ENCODE assay signal across 14 mouse cellular contexts in genomic region chr17:83044515-83044914, GRCm38 (mm10).
DNase-seq lines count a peak whose midpoint lies in the region; ATAC-seq lines count a peak whose summit lies in the region.
"Had no signal": no experiment of that assay in that cellular context is flagged by ENCODE, and none has a peak within 500 bp of the region (broad histone marks: within the 10 kb centered on the region; RNA-seq: fewer than 3 reads in every experiment).

No protein-coding gene starts in this region.

- H3K4me1 ChIP-seq in forebrain, embryonic 11.5 days (replicated peaks; ENCODE audit: control insufficient read depth, insufficient read depth, low read length), result no peaks in the 10 kb centered on the region
- H3K4me1 ChIP-seq in forebrain, embryonic 14.5 days (ENCODE audit: control insufficient read depth, insufficient read depth, low read length), result no peaks in the 10 kb centered on the region
- H3K4me1 ChIP-seq in kidney, embryonic 15.5 days, result peaks cover 13% of the 10 kb centered on the region
- peaks cover 8% of the 10 kb centered on the region; the same call in 1 of the 2 replicates for H3K4me1 ChIP-seq in limb, embryonic 11.5 days (ENCODE audit: control insufficient read depth, insufficient read depth, low read length)
- H3K4me1 ChIP-seq: forebrain, embryonic 12.5 days; liver, embryonic 15.5 days; midbrain, embryonic 15.5 days; neural tube, embryonic 13.5 days had no signal

- 67% methylated on average over 6 of the region's 6 CpGs for WGBS in forebrain, embryonic 11.5 days
- WGBS in forebrain, embryonic 14.5 days, result 80% methylated on average over 6 of the region's 6 CpGs
- 63% methylated on average over 6 of the region's 6 CpGs for WGBS in kidney, embryonic 15.5 days
- WGBS in limb, embryonic 11.5 days, result 58% methylated on average over 6 of the region's 6 CpGs

- no peaks in the 10 kb centered on the region for H3K9me3 ChIP-seq in forebrain, embryonic 11.5 days (ENCODE audit: control insufficient read depth, low read length)
- no peaks in the 10 kb centered on the region for H3K9me3 ChIP-seq in forebrain, embryonic 14.5 days (replicated peaks; ENCODE audit: control insufficient read depth, low read length)
- H3K9me3 ChIP-seq in kidney, embryonic 15.5 days (replicated peaks), result no peaks in the 10 kb centered on the region
- H3K9me3 ChIP-seq in limb, embryonic 11.5 days (ENCODE audit: control insufficient read depth, low read length), result no peaks in the 10 kb centered on the region
- H3K9me3 ChIP-seq: forebrain, embryonic 12.5 days; heart, embryonic 13.5 days; hindbrain, embryonic 12.5 days; liver, embryonic 15.5 days; midbrain, embryonic 15.5 days; neural tube, embryonic 13.5 days had no signal

- H3K4me3 ChIP-seq in forebrain, embryonic 11.5 days (ENCODE audit: low read depth, low read length), result no peak overlapping the region
- no peak overlapping the region for H3K4me3 ChIP-seq in forebrain, embryonic 14.5 days (ENCODE audit: low read depth, low read length)
- H3K4me3 ChIP-seq in kidney, embryonic 15.5 days (replicated peaks), result no peak overlapping the region
- no peak overlapping the region for H3K4me3 ChIP-seq in limb, embryonic 11.5 days (ENCODE audit: low read depth, low read length)
- H3K4me3 ChIP-seq: forebrain, embryonic 12.5 days; heart, embryonic 13.5 days; hindbrain, embryonic 12.5 days; liver, embryonic 15.5 days; midbrain, embryonic 15.5 days; neural tube, embryonic 13.5 days had no signal

- no peak overlapping the region for H3K4me2 ChIP-seq in forebrain, embryonic 11.5 days (ENCODE audit: low read depth, low read length, severe bottlenecking)
- H3K4me2 ChIP-seq in forebrain, embryonic 14.5 days (ENCODE audit: low read length), result no peak overlapping the region
- no peak overlapping the region for H3K4me2 ChIP-seq in kidney, embryonic 15.5 days
- no peak overlapping the region for H3K4me2 ChIP-seq in limb, embryonic 11.5 days (ENCODE audit: low read depth, severe bottlenecking)
- H3K4me2 ChIP-seq: forebrain, embryonic 12.5 days; hindbrain, embryonic 12.5 days; liver, embryonic 15.5 days; midbrain, embryonic 15.5 days; neural tube, embryonic 13.5 days had no signal

- no peaks in the 10 kb centered on the region for H3K36me3 ChIP-seq in forebrain, embryonic 11.5 days (ENCODE audit: control insufficient read depth, insufficient read depth, low read length)
- no peaks in the 10 kb centered on the region for H3K36me3 ChIP-seq in forebrain, embryonic 14.5 days (ENCODE audit: control insufficient read depth, insufficient read depth, low read length)
- H3K36me3 ChIP-seq in kidney, embryonic 15.5 days, result no peaks in the 10 kb centered on the region
- no peaks in the 10 kb centered on the region for H3K36me3 ChIP-seq in limb, embryonic 11.5 days (ENCODE audit: control insufficient read depth, insufficient read depth, low read length)
- H3K36me3 ChIP-seq: forebrain, embryonic 12.5 days; heart, embryonic 13.5 days; hindbrain, embryonic 12.5 days; liver, embryonic 15.5 days; midbrain, embryonic 15.5 days; neural tube, embryonic 13.5 days had no signal

- DNase-seq in forebrain, embryonic 11.5 days (ENCODE audit: low spot score), result no peak
- DNase-seq in forebrain, embryonic 14.5 days (ENCODE audit: low spot score), result no peak
- DNase-seq in kidney, postnatal 36 days, result no peak
- no peak for DNase-seq in limb, embryonic 11.5 days (ENCODE audit: low spot score)
- DNase-seq in layer of hippocampus, adult 9-10 months (ENCODE audit: low spot score), result no peak
- DNase-seq in lung, postnatal 10 days, result no peak

- no peak overlapping the region for H3K9ac ChIP-seq in forebrain, embryonic 11.5 days (ENCODE audit: low read length)
- H3K9ac ChIP-seq in forebrain, embryonic 14.5 days (ENCODE audit: low read length), result no peak overlapping the region
- no peak overlapping the region for H3K9ac ChIP-seq in kidney, embryonic 15.5 days
- H3K9ac ChIP-seq in limb, embryonic 11.5 days (ENCODE audit: low read length), result no peak overlapping the region
- H3K9ac ChIP-seq: forebrain, embryonic 12.5 days; heart, embryonic 13.5 days; hindbrain, embryonic 12.5 days; liver, embryonic 15.5 days; midbrain, embryonic 15.5 days; neural tube, embryonic 13.5 days had no signal

- H3K27me3 ChIP-seq in forebrain, embryonic 11.5 days (ENCODE audit: control insufficient read depth, insufficient read depth, low read length), result no peaks in the 10 kb centered on the region
- H3K27me3 ChIP-seq in forebrain, embryonic 14.5 days (replicated peaks; ENCODE audit: control insufficient read depth, insufficient read depth, low read length), result no peaks in the 10 kb centered on the region
- H3K27me3 ChIP-seq in kidney, embryonic 15.5 days, result no peaks in the 10 kb centered on the region
- H3K27me3 ChIP-seq in limb, embryonic 11.5 days (ENCODE audit: control insufficient read depth, insufficient read depth, low read length), result peaks cover 13% of the 10 kb centered on the region
- H3K27me3 ChIP-seq: heart, embryonic 13.5 days; liver, embryonic 15.5 days; midbrain, embryonic 15.5 days had no signal

- H3K27ac ChIP-seq in forebrain, embryonic 11.5 days (ENCODE audit: low read depth, low read length), result no peak overlapping the region
- H3K27ac ChIP-seq in forebrain, embryonic 14.5 days (ENCODE audit: low read depth, low read length), result no peak overlapping the region
- peak overlapping the region; percentile 23; the same call in 1 of the 2 replicates for H3K27ac ChIP-seq in kidney, embryonic 15.5 days
- no peak overlapping the region for H3K27ac ChIP-seq in limb, embryonic 11.5 days (replicated peaks; ENCODE audit: low read depth, low read length)
- H3K27ac ChIP-seq: forebrain, embryonic 12.5 days; heart, embryonic 13.5 days; hindbrain, embryonic 12.5 days; liver, embryonic 15.5 days; midbrain, embryonic 15.5 days; neural tube, embryonic 13.5 days had no signal

- 0 out of 2 replicates have a peak, but pooled peaks have one; percentile 5 for ATAC-seq in forebrain, embryonic 11.5 days (replicated peaks; ENCODE audit: low FRiP score)
- ATAC-seq in forebrain, embryonic 14.5 days, result no peak
- ATAC-seq in kidney, embryonic 15.5 days (replicated peaks; ENCODE audit: low FRiP score), result no peak; the same call in 1 of the 2 replicates
- ATAC-seq in limb, embryonic 11.5 days (ENCODE audit: insufficient number of reproducible peaks, low FRiP score, low TSS enrichment, low read depth), result peak; percentile 58; the same call in 1 of the 2 replicates
- ATAC-seq: CD4-positive, CD25-positive, alpha-beta regulatory T cell, adult 4 months had no signal

Comparison
In these comparisons a context has a peak if more than half of its experiments do, and no peak if none do; other contexts are left out.
1. ATAC-seq: peak in forebrain, embryonic 11.5 days (single experiment) and limb, embryonic 11.5 days (single experiment); none in forebrain, embryonic 14.5 days (single experiment) and kidney, embryonic 15.5 days (single experiment).